Mouse (Mus musculus) forebrain, embryonic 15.5 days (tissue): ENCODE data around the gene Zfp719. TPM values are rescaled to one million over a fixed set of nuclear protein-coding genes. Genes with fewer than 3 reads are reported as not detected.

ENCODE experiments used
- ATAC-seq: fragments of 200-750 bp; cut with Nextera tagmentation; replicated peaks from 2 replicates; pipeline ENCODE4 v1.8.0; 2017; ENCODE audit warnings: mild to moderate bottlenecking, moderate TSS enrichment, moderate library complexity
- H3K27ac ChIP-seq: fragments of 300-500 bp; sonication (generic); replicated peaks from 2 replicates; pipeline ENCODE4 v1.5.1; 2015; ENCODE audit warnings: mild to moderate bottlenecking, inconsistent platforms
- H3K27me3 ChIP-seq: fragments of 300-500 bp; sonication (generic); 2 replicates; pipeline ENCODE4 v1.6.1; 2015; ENCODE audit warnings: inconsistent platforms
- H3K36me3 ChIP-seq: fragments of 300-500 bp; sonication (generic); 2 replicates; pipeline ENCODE4 v1.6.1; 2015; ENCODE audit warnings: mild to moderate bottlenecking, inconsistent platforms
- H3K4me1 ChIP-seq: fragments of 300-500 bp; sonication (generic); 2 replicates; pipeline ENCODE4 v1.6.1; 2015; ENCODE audit warnings: inconsistent platforms
- H3K4me2 ChIP-seq: fragments of 300-500 bp; sonication (generic); replicated peaks from 2 replicates; pipeline ENCODE4 v1.6.1; 2015; ENCODE audit warnings: mild to moderate bottlenecking, inconsistent platforms
- H3K4me3 ChIP-seq: fragments of 300-500 bp; sonication (generic); 2 replicates; pipeline ENCODE4 v1.5.1; 2015; ENCODE audit warnings: mild to moderate bottlenecking, inconsistent platforms
- H3K9ac ChIP-seq: fragments of 300-500 bp; sonication (generic); replicated peaks from 2 replicates; pipeline ENCODE4 v1.6.1; 2015; ENCODE audit warnings: mild to moderate bottlenecking, inconsistent platforms
- H3K9me3 ChIP-seq: fragments of 300-500 bp; sonication (generic); 2 replicates; pipeline ENCODE4 v1.6.1; 2016; ENCODE audit warnings: inconsistent platforms
- whole genome bisulfite sequencing: fragments of 180-500 bp; shearing (Covaris S2); methylation state at CpG from one replicate; pipeline ENCODE4 v1.1.7; 2015; ENCODE audit warnings: mixed read lengths; 5-methylcytosine and 5-hydroxymethylcytosine counted together
- polyA plus RNA-seq: library from polyadenylated mRNA; unstranded; fragments of >200 nt; fragmentation: Nextera tagmentation; extraction: Ambion mirVana; gene quantifications from 2 replicates; pipeline ENCODE4 v1.2.1, GENCODE M21; 2015

Zfp719 gene
- polyA plus RNA-seq, 1 experiment from 2014 or later, result 15.8 TPM

DNA sequence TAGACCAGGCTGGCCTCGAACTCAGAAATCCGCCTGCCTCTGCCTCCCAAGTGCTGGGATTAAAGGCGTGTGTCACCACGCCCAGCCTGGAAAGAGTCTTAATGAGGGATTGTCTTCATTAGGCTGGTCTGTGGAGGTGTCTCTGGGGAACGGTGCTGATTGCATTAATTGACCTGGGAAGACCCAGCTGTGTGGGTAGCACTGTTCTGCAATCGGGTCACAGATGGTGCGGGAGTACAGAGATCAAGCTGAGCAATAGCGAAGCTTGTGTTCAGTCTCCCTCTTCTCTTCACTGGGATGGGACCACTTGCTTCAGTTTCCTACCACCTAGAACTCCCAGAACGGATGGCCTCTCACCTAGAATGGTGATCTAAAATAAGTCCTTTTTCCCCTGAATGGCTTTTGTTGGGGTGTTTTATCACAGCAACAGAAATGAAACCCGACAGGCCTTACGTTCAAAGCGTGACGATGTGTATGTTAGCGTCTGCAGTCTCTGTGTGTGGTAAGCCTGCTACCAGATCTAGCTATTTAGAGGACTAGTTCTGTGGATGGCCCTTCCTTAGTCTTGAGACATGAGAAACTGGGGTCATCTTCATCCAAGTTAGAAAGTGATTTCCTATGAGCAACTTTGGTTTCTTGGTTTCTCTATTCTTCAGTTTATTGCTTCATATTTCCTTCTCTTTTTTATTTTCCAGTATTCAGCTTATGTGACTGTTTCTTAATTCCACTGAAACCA lies 34.6 kb downstream of the Zfp719 start:
- H3K36me3 ChIP-seq, result no peaks in the 10 kb centered on the region
- H3K27me3 ChIP-seq, result no peaks in the 10 kb centered on the region
- H3K27ac ChIP-seq, result no peak overlapping the region
- H3K4me1 ChIP-seq, result no peaks in the 10 kb centered on the region
- no peak overlapping the region for H3K9ac ChIP-seq
- no peaks in the 10 kb centered on the region for H3K9me3 ChIP-seq
- H3K4me3 ChIP-seq, result no peak overlapping the region
- H3K4me2 ChIP-seq, result no peak overlapping the region
- ATAC-seq, result no peak
- WGBS, result 94% methylated on average over 14 of the region's 14 CpGs

DNA sequence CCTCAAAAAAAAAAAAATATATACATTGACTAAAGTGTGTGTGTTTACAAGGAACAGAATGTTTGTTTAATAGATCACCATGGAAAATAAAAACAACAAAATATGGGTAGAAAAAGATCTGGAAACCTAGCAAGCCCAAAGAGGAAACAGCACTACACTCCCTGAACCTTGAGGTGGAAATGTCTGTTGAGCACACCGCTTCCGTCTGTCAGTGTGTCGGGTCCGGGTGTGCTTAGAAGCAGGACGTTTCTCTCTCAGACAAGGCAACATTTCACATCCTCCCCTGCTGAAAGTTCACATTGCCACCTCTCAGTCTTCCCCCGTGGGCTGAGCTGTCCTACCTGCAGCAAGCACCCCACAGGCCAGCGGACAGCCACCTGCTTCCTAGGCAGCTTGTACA lies 43.5 kb downstream of the Zfp719 start:
- H3K4me1 ChIP-seq, result no peaks in the 10 kb centered on the region
- no peak for ATAC-seq
- no peak overlapping the region for H3K9ac ChIP-seq
- H3K27ac ChIP-seq, result no peak overlapping the region
- no peaks in the 10 kb centered on the region for H3K27me3 ChIP-seq
- no peak overlapping the region for H3K4me2 ChIP-seq
- H3K4me3 ChIP-seq, result no peak overlapping the region
- no peaks in the 10 kb centered on the region for H3K36me3 ChIP-seq
- no peaks in the 10 kb centered on the region for H3K9me3 ChIP-seq
- 87% methylated on average over 7 of the region's 7 CpGs for WGBS

- no peaks in the 10 kb centered on the region for H3K9me3 ChIP-seq
- no peak overlapping the region for H3K9ac ChIP-seq
- no peak for ATAC-seq
- no peak overlapping the region for H3K4me2 ChIP-seq
- no peak overlapping the region for H3K4me3 ChIP-seq
- H3K4me1 ChIP-seq, result no peaks in the 10 kb centered on the region
- no peak overlapping the region for H3K27ac ChIP-seq
- WGBS, result 18% methylated on average over 10 of the region's 10 CpGs
- H3K27me3 ChIP-seq, result no peaks in the 10 kb centered on the region
- H3K36me3 ChIP-seq, result no peaks in the 10 kb centered on the region
Measured at GRCm38 (mm10) chr7:43623819-43624218, 44.4 kb downstream of the Zfp719 start.

DNA sequence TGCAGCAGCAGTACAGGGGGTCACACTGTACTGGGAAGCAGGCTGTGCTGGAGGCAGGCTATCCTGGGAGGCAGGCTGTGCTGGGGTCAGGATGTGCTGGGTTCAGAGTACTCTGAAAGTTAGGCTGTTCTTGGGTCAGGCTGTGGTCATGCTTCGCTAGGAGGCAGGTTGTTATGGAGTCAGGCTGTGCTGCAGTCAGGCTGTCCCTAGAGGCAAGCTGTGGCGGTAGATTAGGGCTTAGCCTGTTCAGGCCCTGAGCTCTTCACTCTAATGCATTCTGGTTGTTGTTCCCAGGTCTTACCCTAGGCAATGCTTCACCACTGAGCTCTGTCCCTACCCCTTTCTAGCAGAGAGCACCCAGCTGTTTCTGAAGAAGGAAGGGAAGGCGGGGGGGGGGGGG lies 45.7 kb downstream of the Zfp719 start:
- no peak for ATAC-seq
- Histone ChIP-seq H3K4me2 (no peak overlapping the region), H3K27me3 (no peaks in the 10 kb centered on the region), H3K27ac (no peak overlapping the region), H3K4me3 (no peak overlapping the region), H3K4me1 (no peaks in the 10 kb centered on the region), H3K9me3 (no peaks in the 10 kb centered on the region), H3K9ac (no peak overlapping the region), H3K36me3 (no peaks in the 10 kb centered on the region)
- 74% methylated on average over 2 of the region's 3 CpGs for WGBS

GRCm38 (mm10) chr7:43625794-43626422 lies 46.5 kb downstream of the Zfp719 start:
- H3K27me3 ChIP-seq, result no peaks in the 10 kb centered on the region
- H3K4me1 ChIP-seq, result no peaks in the 10 kb centered on the region
- H3K4me2 ChIP-seq, result no peak overlapping the region
- no peak overlapping the region for H3K4me3 ChIP-seq
- no peaks in the 10 kb centered on the region for H3K9me3 ChIP-seq
- 81% methylated on average over 8 of the region's 8 CpGs for WGBS
- no peaks in the 10 kb centered on the region for H3K36me3 ChIP-seq
- H3K9ac ChIP-seq, result no peak overlapping the region
- ATAC-seq, result no peak
- no peak overlapping the region for H3K27ac ChIP-seq

DNA sequence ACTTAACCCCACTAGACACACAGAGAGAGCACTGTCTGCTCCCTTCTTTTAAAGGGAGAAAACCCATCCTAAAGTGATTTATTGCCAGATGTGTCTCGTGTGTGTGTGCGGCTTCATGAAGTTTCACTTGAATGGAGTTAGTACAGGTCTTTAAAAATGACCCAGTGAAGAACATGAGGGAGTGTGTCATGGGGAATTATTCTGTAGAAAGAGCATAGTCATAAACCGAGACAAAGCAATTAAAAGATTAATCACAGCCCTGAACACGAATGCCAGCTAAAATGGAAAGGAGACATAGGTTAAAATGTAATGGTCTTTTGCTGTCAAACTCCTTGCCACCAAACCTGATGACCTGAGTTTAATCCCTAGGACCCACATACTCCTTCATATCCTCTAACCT lies 54.5 kb downstream of the Zfp719 start:
- no peak for ATAC-seq
- Histone ChIP-seq H3K4me2 (no peak overlapping the region), H3K4me3 (no peak overlapping the region), H3K27ac (no peak overlapping the region), H3K4me1 (no peaks in the 10 kb centered on the region), H3K9ac (no peak overlapping the region), H3K27me3 (no peaks in the 10 kb centered on the region), H3K9me3 (no peaks in the 10 kb centered on the region), H3K36me3 (no peaks in the 10 kb centered on the region)
- 75% methylated on average over 4 of the region's 4 CpGs for WGBS

DNA sequence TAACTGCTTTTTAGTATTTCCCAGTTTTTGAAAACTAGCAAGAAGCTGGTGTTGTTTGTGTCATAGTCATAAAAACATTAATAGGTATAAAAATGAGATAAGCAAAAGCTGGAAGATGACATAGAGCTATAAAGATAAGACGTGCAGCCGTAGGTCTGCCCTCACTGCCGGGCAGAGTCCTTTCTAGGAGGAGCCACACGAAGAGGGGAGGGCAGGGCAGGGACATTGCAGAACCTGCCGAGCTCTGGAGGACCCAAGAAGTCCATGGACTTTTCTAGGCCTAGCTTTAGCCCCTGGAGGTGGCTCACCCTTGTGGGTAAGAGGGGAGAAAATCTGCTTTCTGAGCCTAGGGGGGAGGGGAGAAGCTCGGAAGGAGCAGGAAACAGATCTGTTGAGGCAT lies 55.1 kb downstream of the Zfp719 start, which contains the start of gene Ceacam18:
Gene Ceacam18, plus strand, starts transcription at position 208 of the 400 bp plus-strand sequence.
- no peak within 1 kb of the TSS for H3K4me3 ChIP-seq
- no peaks in the 10 kb centered on the region for H3K36me3 ChIP-seq
- no peak within 1 kb of the TSS for H3K27ac ChIP-seq
- no peaks in the 10 kb centered on the region for H3K4me1 ChIP-seq
- H3K4me2 ChIP-seq, result no peak within 1 kb of the TSS
- no peaks in the 10 kb centered on the region for H3K9me3 ChIP-seq
- H3K27me3 ChIP-seq, result no peaks in the 10 kb centered on the region
- no peak within 1 kb of the TSS for H3K9ac ChIP-seq
- 76% methylated on average over 6 of the region's 6 CpGs for WGBS
- no peak for ATAC-seq

DNA sequence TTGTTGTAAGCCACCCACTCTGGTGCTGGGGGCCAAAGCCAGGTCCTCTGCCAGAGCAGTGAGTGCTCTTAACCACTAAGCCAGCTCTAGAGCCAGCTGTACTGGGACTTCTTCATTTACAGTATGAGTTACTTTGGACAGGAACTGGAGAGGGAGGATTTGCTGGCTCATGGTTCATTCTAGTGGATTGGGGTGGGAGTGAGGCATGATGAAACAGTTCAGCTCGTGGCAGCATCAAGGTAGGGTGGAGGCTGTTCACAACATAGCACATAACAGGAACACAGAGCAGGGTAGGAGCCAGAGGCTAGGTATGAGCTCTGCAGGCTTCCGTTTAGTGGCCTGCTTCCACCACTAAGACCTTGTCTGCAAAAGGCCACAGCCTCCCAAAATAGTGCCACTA lies 56.8 kb downstream of the Zfp719 start:
- H3K27me3 ChIP-seq, result no peaks in the 10 kb centered on the region
- no peak for ATAC-seq
- H3K27ac ChIP-seq, result no peak overlapping the region
- no peaks in the 10 kb centered on the region for H3K9me3 ChIP-seq
- H3K36me3 ChIP-seq, result no peaks in the 10 kb centered on the region
- no peak overlapping the region for H3K9ac ChIP-seq
- no peak overlapping the region for H3K4me3 ChIP-seq
- H3K4me2 ChIP-seq, result no peak overlapping the region
- WGBS, result 68% methylated on average over 2 of the region's 2 CpGs
- no peaks in the 10 kb centered on the region for H3K4me1 ChIP-seq

- no peaks in the 10 kb centered on the region for H3K4me1 ChIP-seq
- H3K27ac ChIP-seq, result no peak overlapping the region
- H3K9ac ChIP-seq, result no peak overlapping the region
- no peaks in the 10 kb centered on the region for H3K9me3 ChIP-seq
- H3K4me2 ChIP-seq, result no peak overlapping the region
- no peaks in the 10 kb centered on the region for H3K36me3 ChIP-seq
- no peak overlapping the region for H3K4me3 ChIP-seq
- ATAC-seq, result no peak
- 79% methylated on average over 1 of the region's 1 CpGs for WGBS
- H3K27me3 ChIP-seq, result no peaks in the 10 kb centered on the region
Measured at GRCm38 (mm10) chr7:43637118-43637517, 57.7 kb downstream of the Zfp719 start.

DNA sequence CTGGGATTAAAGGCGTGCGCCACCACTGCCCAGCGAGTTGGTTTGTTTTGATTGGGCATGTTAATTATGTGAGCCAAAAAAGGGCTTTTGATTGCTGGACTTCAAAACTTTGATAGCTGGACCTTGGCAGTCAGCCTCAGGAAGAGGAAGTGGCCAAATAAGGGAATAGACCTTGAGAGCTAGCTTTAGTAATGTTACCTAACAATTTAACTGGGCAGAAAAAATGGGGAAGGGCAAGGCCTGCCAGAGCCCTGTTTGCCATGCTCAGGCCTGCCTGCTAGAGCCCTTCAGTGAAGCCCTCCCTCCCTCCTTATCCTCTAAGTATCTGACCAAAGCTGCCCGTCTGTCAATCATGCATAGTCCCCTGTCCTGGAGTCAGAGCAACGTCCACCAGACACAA lies 63.2 kb downstream of the Zfp719 start:
- H3K36me3 ChIP-seq, result no peaks in the 10 kb centered on the region
- H3K4me1 ChIP-seq, result no peaks in the 10 kb centered on the region
- 84% methylated on average over 5 of the region's 5 CpGs for WGBS
- H3K27ac ChIP-seq, result no peak overlapping the region
- no peak overlapping the region for H3K4me3 ChIP-seq
- no peaks in the 10 kb centered on the region for H3K27me3 ChIP-seq
- H3K9ac ChIP-seq, result no peak overlapping the region
- no peak overlapping the region for H3K4me2 ChIP-seq
- no peak for ATAC-seq
- no peaks in the 10 kb centered on the region for H3K9me3 ChIP-seq
